Mouse (Mus musculus): ENCODE measurements around the gene Sec31a.

The Sec31a gene

DNA sequence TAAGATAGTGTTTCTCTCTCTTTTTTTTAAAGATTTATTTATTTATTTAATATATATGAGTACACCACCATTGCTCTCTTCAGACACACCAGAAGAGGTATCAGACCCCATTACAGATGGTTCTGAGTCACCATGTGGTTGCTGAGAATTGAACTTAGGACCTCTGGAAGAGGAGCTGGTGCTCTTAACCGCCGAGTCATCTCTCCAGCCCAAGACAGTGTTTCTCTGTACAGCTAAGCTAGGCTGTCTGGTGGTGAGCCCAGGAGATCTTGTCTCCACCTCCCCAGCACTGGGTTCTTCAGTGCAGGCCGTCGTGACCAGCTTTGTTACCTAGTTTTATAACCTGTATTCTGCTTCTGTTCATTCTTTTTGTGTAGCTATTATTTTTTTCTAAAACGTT is 5.8 kb downstream of the Sec31a start:
- no peak for DNase-seq (ENCODE audit: low spot score in 2 of 2)

DNA sequence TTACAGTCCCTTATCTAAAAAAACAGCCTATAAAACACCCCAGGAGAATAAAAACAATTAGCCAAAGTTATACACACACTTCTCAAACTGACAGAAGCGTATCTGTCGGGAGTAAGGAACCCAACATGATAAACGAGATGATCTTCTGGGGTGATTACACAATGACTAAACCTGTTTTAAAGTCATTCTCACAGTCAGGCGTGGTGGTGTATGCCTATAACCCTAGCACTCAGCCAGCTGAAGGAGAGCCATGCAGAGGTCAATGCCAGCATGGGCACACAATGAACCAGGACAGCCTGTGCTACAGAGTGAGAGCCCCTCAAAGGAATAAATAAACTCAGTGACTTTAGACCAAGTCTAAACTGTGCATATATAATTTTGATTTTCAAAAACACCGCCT is 7.5 kb downstream of the Sec31a start:
- DNase-seq (ENCODE audit: low spot score in 2 of 2): no peak

DNA sequence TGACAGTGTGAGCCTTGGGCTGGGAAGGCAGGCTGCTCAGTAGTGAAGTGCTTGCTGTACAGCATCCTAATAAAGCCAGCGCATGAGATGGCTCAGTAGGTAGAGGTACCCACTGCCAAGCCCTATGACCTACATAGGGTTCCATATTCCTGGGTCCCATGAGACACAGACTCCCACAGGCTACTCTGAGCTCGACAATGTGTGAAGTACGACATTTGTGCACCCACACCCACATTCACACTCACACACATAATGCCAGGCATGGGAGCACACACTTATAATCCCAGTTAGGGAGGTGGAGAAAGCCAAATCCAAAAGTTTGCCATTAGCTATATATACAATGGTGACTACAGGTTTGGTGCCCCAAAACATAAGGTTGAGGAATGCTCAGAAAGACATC is 19.3 kb downstream of the Sec31a start:
- no peak for DNase-seq (ENCODE audit: low spot score in 2 of 2)

DNA sequence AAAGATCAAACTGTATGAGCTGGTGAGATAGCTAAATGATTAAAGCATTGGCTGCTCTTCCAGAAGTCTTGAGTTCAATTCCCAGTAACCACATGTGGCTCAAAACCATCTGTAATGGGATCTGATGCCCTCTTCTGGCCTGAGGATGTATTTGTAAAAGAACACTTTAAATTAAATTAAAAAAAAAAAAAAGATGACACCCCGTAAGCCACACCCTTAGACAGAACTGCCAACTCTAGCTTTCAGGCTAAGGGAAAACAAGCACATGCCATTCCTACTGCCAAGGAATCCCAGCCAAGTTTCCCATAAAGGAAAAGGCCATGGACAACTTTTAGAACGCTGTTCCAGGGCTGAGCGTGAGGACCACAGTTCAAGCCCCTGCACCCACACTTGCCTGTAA is 22.4 kb downstream of the Sec31a start:
- DNase-seq (ENCODE audit: low spot score in 2 of 2): no peak

DNA sequence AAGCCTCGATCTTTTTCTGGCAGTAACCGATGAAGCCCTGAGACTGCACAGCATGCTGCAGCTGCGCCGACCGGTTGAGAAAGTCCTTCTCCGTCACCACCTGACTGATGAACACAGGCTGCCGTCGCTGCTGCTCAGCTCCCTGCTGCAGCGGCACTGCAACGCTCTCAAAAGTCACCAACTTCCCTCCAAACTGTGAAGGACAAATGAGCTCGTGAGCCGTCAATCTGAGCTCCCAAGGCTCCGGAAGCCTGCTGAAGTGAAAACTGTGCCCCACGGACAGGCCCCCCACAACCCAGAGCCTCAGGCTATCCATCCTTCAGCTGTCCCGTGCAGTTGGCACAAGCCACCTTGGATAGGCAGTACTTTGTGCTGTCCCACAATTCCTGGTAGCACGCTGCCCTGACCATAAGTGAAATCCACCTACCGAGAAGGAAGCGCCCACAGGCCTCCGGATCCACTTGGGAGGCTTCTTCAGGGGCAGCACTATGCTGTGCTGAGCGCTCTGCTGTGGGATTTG is 23.5 kb downstream of the Sec31a start:
- no peak for DNase-seq (ENCODE audit: low spot score in 2 of 2)

DNA sequence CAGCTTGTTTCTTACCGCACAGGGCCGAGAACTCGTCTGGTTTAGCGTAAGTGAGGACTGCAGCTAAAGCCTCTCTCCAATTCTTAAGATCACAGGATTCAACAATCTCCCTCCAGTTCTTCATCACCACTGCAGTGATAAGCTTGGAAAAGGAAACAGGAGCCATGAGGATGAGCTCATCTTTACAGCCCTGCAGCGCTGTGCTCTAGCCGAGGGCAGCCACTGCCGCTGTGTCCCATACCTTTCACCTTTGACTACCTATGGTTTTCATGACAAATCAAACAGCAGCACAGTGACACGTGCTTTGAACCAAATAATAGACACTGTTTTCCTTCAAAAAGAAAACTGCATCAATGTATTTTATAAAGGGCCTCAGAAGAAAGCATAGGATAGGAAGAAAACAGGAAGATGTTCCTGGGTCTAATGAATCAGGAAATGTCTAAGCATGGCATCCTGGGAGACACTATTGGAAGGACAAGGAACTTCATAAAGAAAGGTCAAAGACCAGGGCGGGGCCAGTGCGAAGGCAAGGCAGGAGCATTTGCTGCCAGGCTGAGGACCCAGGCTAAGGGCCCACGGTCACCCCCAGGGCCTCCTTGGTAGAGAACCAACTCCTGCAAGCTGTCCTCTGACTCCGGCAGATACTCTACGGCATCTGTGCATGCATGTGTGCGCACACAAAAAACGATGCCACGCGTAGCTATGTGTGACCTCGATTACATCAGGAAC is 32.1 kb downstream of the Sec31a start:
- no peak for DNase-seq (ENCODE audit: low spot score in 2 of 2)

DNA sequence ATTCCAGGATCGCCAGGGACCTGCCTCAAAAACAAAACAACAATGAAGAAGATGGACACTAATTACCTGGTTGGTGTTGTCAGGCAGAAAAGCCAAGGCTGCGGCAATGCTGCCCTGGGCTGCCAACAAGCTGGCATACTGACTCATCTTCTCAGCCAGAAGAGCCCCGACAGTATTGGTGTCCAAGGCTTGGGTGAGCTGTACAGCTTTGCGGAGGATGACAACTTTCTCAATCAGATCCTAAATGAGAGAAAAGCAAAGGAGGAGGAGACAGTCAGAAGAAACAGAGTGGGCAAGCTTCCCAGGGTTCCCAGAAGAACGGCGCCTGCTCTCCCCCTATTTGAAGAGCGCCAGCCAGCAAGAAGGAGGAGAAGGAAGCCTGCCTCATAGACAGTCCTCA is 34.9 kb downstream of the Sec31a start:
- no peak for DNase-seq (ENCODE audit: low spot score in 2 of 2)

DNA sequence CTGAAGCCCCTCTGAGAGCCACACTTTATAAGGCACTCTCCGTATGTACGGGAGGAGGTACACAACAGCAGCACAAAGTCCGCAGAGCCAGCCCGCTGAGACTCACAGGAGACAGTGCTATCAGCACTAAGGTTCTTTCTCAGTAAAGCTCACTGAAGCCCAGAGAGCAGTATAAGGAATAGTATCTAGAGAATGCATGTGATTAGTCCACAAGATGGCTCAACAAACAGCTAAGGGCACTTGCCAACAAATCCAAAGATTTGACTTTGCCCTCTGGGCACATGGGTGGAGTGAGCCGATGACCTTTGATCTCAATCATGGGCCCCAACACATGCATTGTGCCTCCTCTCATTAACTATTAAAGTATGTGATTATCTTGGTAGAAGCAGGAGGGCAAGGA is 35.8 kb downstream of the Sec31a start:
- DNase-seq (ENCODE audit: low spot score in 2 of 2): no peak

DNA sequence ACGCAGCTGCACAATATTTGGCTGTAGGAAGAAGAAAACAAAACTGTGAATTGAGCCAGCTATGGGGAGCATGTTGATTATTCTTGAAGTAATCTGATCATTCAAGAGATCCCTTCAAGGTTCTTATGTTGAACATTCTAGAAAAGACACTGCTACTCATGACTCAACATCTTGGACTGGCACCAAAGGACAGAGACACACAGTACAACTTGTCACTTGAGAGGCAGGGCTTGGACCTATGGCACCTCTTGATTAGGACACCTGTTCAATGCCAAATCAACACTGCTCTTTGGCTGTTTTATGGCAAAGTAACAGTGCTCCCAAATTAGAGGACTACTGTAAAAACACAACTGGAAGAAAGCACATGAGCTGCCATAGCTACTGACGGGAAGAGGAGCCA is 37.1 kb downstream of the Sec31a start:
- DNase-seq (ENCODE audit: low spot score in 2 of 2): no peak

DNA sequence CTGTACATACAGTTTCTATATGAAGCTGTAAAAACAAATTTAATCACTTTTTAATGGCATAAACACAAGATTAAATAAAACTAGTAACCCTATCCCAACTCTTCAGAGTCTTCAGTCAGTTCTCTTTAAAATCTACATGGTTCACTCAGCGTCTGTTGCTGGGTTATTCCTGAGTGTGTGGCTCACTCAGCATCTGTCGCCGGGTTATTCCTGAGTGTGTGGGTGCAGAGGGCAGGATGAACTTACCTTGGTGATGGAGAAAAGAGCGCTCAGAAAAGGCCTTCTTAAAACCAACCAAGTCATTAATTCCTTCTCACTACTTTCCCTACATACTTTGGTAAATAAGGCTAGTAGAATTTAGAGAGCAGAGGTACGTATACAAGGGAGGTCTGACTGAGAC is 37.8 kb downstream of the Sec31a start:
- no peak for DNase-seq (ENCODE audit: low spot score in 2 of 2)

DNA sequence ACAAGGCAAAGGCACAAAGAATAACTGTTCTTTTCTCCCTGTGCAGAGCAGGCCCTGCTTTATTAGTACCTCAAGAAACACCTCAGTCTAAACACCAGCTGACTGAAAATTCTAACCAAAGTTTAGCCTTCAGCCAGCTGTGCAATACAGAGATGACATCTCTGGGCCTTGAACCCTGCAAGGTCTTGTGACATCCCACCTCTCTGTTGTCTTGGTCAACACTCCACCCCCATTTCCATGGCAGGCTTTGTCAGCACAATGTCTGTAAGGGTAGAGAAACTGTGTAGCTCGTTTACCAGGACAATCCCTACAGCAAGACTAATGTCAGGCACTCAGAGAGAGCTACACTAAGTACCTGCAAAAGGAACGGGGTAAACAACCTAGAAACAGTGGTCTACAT is 38.7 kb downstream of the Sec31a start:
- DNase-seq (ENCODE audit: low spot score in 2 of 2): no peak

DNA sequence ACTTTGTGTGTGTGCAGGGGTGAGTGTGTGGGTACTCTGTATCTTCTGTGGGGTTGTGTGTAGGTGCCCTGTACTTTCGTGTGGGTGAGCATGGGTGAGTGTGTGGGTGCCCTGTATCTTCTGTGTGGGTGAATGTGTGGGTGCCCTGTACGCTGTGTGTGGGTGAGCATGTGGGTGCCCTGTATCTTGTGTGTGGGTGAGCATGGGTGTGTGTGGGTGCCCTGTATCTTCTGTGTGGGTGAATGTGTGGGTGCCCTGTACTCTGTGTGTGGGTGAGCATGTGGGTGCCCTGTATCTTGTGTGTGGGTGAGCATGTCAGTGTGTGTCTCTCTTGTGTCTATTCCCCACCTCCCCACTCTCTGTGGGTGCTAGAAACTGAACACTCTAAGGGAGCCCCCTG is 41.3 kb downstream of the Sec31a start:
- DNase-seq (ENCODE audit: low spot score in 2 of 2): no peak

DNA sequence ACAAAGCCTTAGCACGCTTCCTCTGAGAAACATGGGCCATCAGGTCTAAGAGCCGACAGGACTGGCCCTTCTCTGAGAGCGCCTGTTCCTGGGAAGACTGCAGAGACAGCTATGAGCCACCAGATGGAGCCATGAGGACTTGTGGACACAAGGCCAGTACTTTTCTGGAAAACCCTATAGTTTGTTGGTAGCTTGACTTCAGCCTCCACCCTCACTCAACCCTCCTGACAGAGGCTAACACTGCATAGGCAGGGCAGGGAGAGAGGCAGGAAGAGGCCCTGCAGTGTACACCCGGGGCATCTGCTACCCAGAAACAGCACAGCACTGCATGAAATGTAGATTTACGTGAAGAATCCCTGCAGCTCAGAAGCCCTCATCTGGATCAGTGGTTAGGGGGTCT is 42.1 kb downstream of the Sec31a start:
- DNase-seq (ENCODE audit: low spot score in 2 of 2): peak in 1 of 2 experiments; percentile 12

DNA sequence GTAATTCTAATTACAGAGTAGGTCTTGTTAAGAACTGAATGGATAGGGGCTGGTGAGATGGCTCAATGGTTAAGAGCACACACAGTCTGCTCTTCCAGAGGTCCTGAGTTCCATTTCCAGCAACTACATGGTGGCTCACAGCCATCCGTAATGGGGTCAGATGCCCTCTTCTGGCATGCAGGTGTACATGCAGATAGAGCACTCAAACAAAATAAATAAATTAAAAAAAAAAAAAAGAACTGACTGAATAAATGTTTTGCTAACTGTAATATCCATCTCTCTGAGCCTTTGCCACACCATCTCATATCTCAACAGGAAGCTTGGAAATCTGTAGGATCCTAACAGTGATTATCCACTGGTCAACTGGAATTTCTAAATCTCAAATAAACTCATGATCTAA is 45.1 kb downstream of the Sec31a start:
- no peak for DNase-seq (ENCODE audit: low spot score in 2 of 2)

DNA sequence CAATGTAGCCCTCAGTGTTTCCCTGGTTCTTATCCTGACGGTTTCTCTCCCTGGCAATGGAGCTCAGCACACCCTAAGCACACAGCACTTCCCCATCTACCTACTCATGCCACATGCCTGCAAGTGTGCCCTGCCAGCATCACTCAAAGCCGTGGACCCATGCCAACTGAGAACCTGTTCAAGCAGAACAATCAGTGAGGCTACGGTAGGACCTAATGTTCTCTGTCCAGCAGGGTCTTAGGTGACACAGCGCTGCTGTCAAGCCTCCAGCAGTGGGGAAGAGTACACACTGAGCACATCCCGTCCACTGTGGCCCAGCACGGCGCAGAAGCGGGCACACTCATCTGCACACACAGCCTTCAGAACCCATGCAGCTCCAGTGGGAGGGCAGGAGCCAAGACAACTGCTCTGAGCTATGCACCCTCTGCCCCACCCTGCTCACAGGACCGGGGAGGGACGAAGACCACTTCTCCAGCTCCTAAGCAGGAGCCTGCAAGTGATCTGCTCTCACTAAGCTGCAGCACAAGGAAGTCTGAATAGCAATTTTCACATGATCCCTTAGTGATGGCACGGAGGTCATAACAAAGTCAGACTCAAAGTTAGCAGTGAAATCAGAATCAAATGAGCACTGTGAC is 46.1 kb downstream of the Sec31a start:
- DNase-seq (ENCODE audit: low spot score in 2 of 2): peak; percentile 41 to 62

DNA sequence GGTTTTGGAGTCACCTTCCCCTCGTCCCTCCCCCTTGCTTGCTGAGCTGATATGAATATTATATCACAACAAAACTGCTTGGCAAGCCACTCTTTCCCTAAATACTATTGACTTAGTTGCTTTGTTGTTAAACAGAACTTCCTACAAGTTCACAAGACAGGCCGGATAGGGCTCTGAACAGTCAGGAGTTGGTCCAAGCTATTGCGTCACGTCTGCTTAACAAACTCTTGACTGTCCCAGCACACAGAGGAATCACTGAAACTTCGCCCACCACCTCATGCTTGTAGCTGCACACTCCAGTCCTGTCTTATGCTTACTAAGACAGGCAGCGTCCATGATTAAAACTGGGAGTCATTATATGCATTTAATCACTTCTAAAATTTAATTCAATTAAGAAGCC is 46.9 kb downstream of the Sec31a start:
- peak in 1 of 2 experiments; percentile 11 for DNase-seq (ENCODE audit: low spot score in 2 of 2)

DNA sequence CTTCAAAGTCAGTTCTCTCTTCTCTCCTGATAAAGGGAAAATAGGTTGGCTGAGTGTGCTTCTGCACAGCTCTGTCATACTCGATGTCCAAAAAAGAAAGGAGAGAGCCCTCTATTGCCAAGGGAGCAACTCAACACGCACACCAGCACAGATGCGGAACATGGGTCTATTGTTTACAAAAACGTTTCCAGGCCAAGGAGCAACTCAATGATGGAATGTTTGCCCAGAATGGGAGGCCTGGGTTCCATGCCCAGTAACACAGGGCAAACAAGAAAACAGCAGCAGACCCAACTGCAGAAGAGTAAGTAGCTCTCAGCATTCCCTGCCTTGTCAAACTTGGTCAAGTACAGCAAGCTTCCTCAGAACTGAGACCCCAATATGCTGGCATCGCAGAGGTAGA is 47.5 kb downstream of the Sec31a start:
- no peak for DNase-seq (ENCODE audit: low spot score in 2 of 2)

DNA sequence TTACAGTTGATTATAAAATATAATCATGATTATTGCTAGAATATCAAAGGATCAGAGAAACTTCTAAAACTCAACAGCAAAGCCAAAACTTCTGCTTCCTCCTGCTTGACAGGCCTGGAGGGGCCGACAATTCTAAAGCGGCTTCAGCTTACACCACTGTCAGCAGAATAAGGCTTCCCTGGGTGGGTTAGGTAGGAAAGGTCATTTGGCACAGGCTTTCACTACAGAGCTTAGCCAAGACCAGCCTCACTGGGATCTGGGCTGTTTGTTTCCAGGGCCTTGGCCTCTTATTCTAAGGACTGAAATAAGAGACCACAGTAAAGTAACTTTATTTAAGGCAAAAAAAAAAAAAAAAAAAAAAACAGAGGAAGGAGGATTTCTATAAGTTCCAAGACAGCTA is 49.0 kb downstream of the Sec31a start:
- no peak for DNase-seq (ENCODE audit: low spot score in 2 of 2)

DNA sequence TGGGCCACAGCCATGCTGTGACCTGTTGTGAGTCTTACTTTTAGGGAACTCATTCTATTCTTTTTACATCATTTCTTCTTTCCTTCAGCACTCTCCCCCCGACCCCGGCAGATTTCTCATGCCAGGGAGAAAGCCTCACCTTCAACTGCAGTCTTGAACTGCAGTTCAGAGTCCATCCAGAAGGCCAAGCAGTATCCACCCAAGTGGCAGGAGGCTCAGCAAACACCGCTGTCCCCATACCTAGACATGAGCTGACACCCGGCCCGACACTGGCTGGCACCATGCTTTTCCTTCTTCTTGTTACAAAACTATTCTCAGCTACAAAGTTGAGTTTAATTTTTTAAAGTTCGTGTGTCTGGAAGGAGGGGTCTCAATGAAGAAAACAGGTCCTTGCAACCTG is 55.7 kb downstream of the Sec31a start:
- DNase-seq (ENCODE audit: low spot score in 2 of 2): no peak

DNA sequence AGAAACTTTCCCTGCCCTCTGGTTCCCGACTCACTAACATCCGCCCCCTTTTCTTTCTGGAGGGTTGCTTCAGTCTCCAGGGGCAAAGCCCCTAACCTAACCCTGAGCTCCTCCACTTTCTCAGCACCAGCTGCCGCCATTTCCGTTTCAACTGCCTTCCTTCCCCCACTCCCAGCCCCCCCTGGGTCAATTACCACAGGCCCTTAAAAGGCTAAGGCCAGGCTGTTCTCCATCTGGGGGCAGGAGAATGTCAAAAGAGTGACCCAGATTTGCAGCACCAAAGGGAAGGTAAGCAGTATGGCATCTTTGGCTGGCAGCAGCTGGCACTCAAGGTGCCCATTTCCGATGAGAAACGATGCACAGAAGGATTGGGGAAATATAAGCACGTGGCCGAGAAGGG is 57.7 kb downstream of the Sec31a start:
- no peak for DNase-seq (ENCODE audit: low spot score in 2 of 2)

DNA sequence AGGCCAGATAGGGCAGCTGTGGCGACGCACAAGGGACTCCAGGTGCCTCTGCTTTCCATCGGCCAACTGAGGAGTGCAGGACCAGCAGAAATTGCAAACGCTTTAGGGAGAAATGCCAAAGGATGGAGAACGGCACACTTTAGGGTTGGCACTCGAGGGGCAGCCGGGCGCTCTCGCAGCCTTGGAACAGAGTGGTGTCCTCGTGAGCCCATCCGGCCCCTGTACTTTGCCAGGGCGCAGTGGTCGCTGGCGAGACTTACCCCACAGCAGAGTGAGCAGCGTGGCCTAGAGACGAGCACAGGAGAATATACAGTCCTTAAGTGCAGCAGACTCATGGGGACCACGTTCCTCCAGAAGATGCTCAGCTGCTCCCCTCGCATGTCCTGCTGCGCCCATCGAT is 61.4 kb downstream of the Sec31a start:
- DNase-seq (ENCODE audit: low spot score in 2 of 2): no peak

DNA sequence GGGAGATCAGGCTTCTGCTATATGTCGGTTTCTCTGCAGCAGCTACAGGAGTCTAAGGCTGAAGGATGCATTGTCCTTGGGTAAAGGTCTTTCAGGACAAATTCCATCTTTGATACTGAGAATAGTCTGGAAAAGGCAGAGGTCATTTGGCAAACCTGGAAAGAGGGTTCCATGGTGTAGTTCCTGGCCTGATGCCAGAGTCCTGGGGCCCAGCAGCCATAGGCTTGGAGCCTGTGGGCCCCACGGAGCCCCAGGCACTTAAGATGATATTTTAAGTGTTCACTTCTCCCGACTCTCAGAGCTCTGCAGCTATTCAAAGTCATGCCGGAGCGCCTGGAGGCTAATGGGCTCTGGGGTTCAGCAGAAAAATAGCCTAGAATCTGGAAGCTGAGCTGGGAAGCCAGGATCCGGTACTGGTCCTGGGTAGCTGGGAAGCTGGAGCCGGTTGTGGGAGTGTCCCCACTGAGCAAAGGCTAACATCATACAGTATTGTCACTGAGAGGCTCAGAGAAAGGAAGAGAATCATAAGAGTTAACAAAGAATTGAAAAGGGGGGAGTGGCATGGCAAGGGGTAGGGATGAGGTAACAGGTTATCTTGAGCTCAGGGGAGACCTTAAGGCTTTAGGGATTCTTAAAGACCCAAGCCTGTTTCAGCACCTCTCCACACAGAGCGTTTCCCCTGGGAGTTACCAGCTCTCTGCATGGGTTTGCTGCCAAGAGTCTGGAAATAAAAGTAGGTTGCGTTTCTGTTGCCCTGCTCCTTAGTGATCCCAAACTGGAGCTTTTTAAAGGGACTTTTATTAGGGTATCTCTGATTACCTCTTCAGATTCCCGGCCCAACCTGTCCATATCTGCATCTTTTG is 62.8 kb downstream of the Sec31a start:
- no peak for DNase-seq (ENCODE audit: low spot score in 2 of 2)

All from heart, adult 9 months (tissue).